Mouse (Mus musculus) spleen, adult 2 months (tissue): ENCODE data around the gene Lonp2.

Experiments used
- CTCF ChIP-seq: fragments of 200-500 bp; IDR thresholded peaks from 2 replicates; pipeline ENCODE4 v1.5.1; 2011; ENCODE audit warnings: mild to moderate bottlenecking, inconsistent platforms; ENCODE audit not compliant: insufficient read depth, insufficient read length, insufficient replicate concordance; ENCODE audit errors: extremely low read depth
- POLR2A ChIP-seq: fragments of 200-500 bp; IDR thresholded peaks from 2 replicates; pipeline ENCODE4 v1.6.1; 2011; ENCODE audit warnings: low read depth, low read length, inconsistent platforms

DNA sequence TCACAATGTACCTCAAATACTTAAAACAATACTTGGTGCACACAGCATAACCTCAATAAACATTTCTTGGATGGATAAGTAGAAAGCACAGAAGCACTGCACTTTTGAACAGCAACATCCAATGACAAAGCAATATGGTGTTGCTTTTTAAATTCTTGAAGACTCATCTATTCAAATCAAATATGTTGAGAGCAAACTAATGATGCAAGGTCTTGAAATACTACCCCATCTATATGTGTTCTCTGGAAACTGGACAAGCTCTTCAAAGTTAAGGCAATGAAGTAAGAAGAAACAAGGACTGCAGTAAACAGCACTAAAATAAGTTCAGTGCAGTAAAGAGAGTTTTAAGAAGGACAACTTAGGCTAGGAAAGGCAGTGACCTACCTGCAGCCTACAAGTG, 117.1 kb downstream of the Lonp2 start:
- TF ChIP-seq CTCF (no peak), POLR2A (no peak)
